Mouse (Mus musculus) C2C12 (cell line): Measurements from ENCODE around the gene Itgb1.

Experiments
- CTCF ChIP-seq: IDR thresholded peaks from one replicate; pipeline ENCODE4 v1.5.1; 2011; ENCODE audit not compliant: control insufficient read depth, insufficient read depth, insufficient read length
- MAX ChIP-seq: IDR thresholded peaks from one replicate; pipeline ENCODE4 v1.6.1; 2011; ENCODE audit warnings: mild to moderate bottlenecking, control low read depth

GRCm38 (mm10) chr8:128696701-128697397, 11.4 kb downstream of the Itgb1 start:
- TF ChIP-seq CTCF (no peak), MAX (no peak)
